Mouse (Mus musculus) testis, adult 2 months (tissue): ENCODE measurements around the gene Tmcc2. TPM values are rescaled to one million over a fixed set of nuclear protein-coding genes. Genes with fewer than 3 reads are reported as not detected.
A peak's percentile ranks its signal among the peaks of the same experiment; 100 is the strongest.

ENCODE experiments used
- H3K27ac ChIP-seq: fragments of 200-500 bp; 2 replicates; pipeline ENCODE4 v1.5.1; 2012; ENCODE audit warnings: low read depth, low read length; ENCODE audit not compliant: control insufficient read depth, insufficient read depth
- H3K27me3 ChIP-seq: fragments of 200-500 bp; 2 replicates; pipeline ENCODE4 v1.6.1; 2012; ENCODE audit warnings: mild to moderate bottlenecking, low read length, moderate library complexity; ENCODE audit not compliant: control insufficient read depth, insufficient read depth
- H3K36me3 ChIP-seq: fragments of 200-500 bp; 2 replicates; pipeline ENCODE4 v1.6.1; 2012; ENCODE audit warnings: mild to moderate bottlenecking, low read length; ENCODE audit not compliant: control insufficient read depth, insufficient read depth
- H3K4me1 ChIP-seq: fragments of 200-500 bp; 2 replicates; pipeline ENCODE4 v1.6.1; 2012; ENCODE audit warnings: low read length; ENCODE audit not compliant: control insufficient read depth, insufficient read depth
- H3K4me3 ChIP-seq: fragments of 200-500 bp; 2 replicates; pipeline ENCODE4 v1.5.1; 2012; ENCODE audit warnings: low read depth, mild to moderate bottlenecking, low read length, moderate library complexity, mixed read lengths; ENCODE audit not compliant: control insufficient read depth
- CTCF ChIP-seq: fragments of 200-500 bp; IDR thresholded peaks from 2 replicates; pipeline ENCODE4 v1.5.1; 2012; ENCODE audit warnings: low read depth, mild to moderate bottlenecking, inconsistent platforms, low read length, moderate library complexity; ENCODE audit not compliant: control insufficient read depth, insufficient read depth, insufficient replicate concordance
- POLR2A ChIP-seq: fragments of 200-500 bp; IDR thresholded peaks from 2 replicates; pipeline ENCODE4 v1.6.1; 2012; ENCODE audit warnings: low read depth, mild to moderate bottlenecking, inconsistent platforms, low read length, moderate library complexity; ENCODE audit not compliant: control insufficient read depth
- polyA plus RNA-seq: library from polyadenylated mRNA; depleted of rRNA; stranded (reverse); fragments of >200 nt; gene quantifications from 2 replicates; pipeline ENCODE4 v1.2.3, GENCODE M21; 2012

Gene Tmcc2
- polyA plus RNA-seq, 1 experiment = 1.8 TPM

- Histone ChIP-seq H3K4me1 (no peaks in the 10 kb centered on the region), H3K36me3 (no peaks in the 10 kb centered on the region), H3K27ac (no peak overlapping the region)
These were observed 18.1 kb downstream of the Tmcc2 start for GRCm38 (mm10) chr1:132372896-132373534.

DNA sequence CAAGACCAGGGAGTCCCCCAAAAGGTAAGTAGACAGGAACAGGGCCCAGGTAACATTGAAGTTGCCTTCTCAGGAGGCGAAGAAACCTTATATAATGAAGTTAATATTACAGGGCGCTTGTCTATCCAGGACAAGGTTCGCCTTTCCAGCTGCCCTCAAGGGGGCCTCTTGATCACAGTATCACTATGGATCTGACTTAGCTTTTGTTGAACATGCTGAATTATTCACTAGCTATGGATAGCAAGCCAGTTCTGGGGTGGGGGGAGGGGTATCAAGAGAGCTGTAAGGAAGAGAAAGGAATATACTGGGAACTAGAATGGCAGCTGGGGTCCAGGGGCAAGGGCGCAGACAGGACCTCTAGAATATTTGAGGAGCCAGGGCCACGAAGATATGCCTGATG lies 18.7 kb downstream of the Tmcc2 start:
- Histone ChIP-seq H3K27me3 (no peaks in the 10 kb centered on the region), H3K27ac (no peak overlapping the region), H3K4me1 (no peaks in the 10 kb centered on the region), H3K4me3 (no peak overlapping the region), H3K36me3 (no peaks in the 10 kb centered on the region)
- TF ChIP-seq CTCF (no peak), POLR2A (no peak)

More at GRCm38 (mm10) chr1:132372896-132373534, 18.1 kb downstream of the Tmcc2 start:
- no peak for TF ChIP-seq POLR2A
- TF ChIP-seq CTCF = no peak
- Histone ChIP-seq H3K4me3 (no peak overlapping the region), H3K27me3 (no peaks in the 10 kb centered on the region)

- TF ChIP-seq CTCF (no peak), POLR2A (no peak)
- no peaks in the 10 kb centered on the region for H3K36me3 ChIP-seq
- no peak overlapping the region for H3K27ac ChIP-seq
- no peaks in the 10 kb centered on the region for H3K4me1 ChIP-seq
- no peak overlapping the region for H3K4me3 ChIP-seq
- H3K27me3 ChIP-seq = no peaks in the 10 kb centered on the region
These were observed 19.6 kb downstream of the Tmcc2 start for GRCm38 (mm10) chr1:132371298-132372081.

DNA sequence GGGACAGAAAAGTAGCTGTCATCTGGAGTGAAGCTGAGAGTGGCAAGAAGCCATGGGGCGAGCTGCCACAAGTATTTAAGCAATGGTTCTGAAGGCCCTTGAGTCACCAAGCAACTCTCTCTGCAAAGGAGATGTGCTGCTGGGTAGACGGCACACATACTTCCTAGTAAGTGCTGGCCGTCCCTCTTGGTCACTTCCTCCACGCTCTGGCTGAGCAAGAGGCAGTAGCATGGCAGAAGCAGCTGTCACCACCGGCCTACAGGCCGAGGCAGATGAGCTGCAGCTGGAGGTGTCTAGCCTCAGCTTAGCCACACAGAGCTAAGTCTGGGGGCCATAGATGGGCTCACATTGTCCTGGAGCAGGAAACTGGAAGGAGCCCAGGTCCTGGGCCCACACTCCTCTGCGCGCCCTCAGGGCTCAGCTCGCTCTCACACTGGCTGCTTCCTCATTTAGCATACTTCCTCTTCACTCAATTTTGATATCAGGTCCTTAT lies 20.4 kb downstream of the Tmcc2 start:
- H3K36me3 ChIP-seq = no peaks in the 10 kb centered on the region
- no peak overlapping the region for H3K4me3 ChIP-seq
- no peak for TF ChIP-seq POLR2A
- no peak for TF ChIP-seq CTCF
- no peaks in the 10 kb centered on the region for H3K27me3 ChIP-seq
- H3K27ac ChIP-seq = no peak overlapping the region
- no peaks in the 10 kb centered on the region for H3K4me1 ChIP-seq

DNA sequence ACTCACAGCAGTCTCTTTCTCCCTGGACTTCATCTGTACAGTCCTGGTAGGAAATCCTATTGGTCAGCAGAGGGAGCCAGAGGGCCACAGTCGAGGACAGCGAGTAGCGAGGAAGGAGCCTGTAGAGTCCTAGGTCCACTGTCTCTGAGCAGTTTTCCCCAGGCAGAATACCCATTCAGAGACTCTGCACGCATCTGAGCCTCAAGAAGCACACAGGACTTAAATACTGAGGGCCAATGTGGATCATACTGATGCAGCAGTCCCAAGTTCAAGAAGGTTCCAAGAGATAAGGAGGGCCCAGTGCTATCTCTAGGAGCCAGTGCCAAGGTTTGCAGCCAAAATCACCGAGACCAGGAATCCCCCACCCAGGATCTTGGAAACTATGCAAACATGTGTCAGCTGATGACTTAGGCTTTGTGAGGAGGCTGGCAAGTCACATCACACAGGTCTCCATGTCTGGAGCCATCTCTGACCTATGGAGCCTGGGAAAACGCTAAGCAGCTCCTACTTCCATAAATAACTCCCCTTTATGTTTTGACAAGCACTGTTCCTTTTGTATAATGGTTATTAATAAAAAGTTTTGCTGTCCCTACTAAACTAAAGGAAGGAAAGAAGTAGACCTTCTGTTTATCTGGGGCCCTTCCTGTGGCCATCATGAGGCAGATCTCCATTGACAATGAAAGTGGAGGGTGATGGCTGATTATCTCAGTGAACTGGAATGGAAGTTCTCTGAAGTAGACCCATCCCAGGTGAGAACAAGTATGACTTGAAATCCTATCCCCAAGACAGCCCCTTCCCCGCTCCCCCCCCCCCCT lies 23.2 kb downstream of the Tmcc2 start:
- Histone ChIP-seq H3K27ac (no peak overlapping the region), H3K4me1 (no peaks in the 10 kb centered on the region), H3K4me3 (no peak overlapping the region), H3K27me3 (no peaks in the 10 kb centered on the region), H3K36me3 (no peaks in the 10 kb centered on the region)
- TF ChIP-seq CTCF = peak; percentile 76; the same call in 1 of the 2 replicates
- no peak for TF ChIP-seq POLR2A

- Histone ChIP-seq H3K4me3 (no peak overlapping the region), H3K36me3 (no peaks in the 10 kb centered on the region), H3K27ac (no peak overlapping the region), H3K4me1 (no peaks in the 10 kb centered on the region), H3K27me3 (no peaks in the 10 kb centered on the region)
- TF ChIP-seq CTCF (no peak), POLR2A (no peak)
These were observed 24.1 kb downstream of the Tmcc2 start for GRCm38 (mm10) chr1:132366937-132367336.

- TF ChIP-seq POLR2A (no peak), CTCF (no peak)
- no peak overlapping the region for H3K27ac ChIP-seq
- H3K4me3 ChIP-seq = no peak overlapping the region
- H3K27me3 ChIP-seq = no peaks in the 10 kb centered on the region
- H3K36me3 ChIP-seq = no peaks in the 10 kb centered on the region
- H3K4me1 ChIP-seq = no peaks in the 10 kb centered on the region
These were observed 24.8 kb downstream of the Tmcc2 start for GRCm38 (mm10) chr1:132366235-132366634.
